Mouse (Mus musculus) yolk sac, embryonic 10.5 days (tissue): ENCODE results near the gene Creld1.

Source experiments
- DNase-seq: peaks from one replicate; pipeline ENCODE4 v3.0.0-alpha.2; 2017; ENCODE audit warnings: low spot score

The Creld1 gene

GRCm38 (mm10) chr6:113483100-113483615 lies at the start of gene Creld1:
TSS of gene Creld1 (plus strand) at chr6:113483297.
- peak; percentile 92 for DNase-seq

DNA sequence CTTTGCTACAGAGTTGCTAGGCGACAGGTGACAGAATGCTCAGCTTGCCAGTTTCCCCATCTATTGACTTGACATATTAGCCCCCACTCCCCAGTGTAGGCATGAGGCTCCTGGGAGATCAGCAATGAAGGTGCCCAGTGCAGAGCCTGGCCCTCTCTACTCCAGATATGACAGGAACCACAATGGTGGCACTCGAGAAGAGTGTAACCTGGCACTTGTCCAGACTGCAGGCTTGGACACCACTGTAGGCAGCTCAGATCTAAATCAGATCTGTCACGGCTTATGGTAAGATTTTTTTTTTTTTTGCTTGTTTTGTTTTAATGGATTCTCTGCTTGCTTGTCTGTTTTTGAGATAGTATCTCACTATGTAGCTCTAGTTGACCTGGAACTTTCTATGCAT lies 49.4 kb upstream of the Creld1 start:
- DNase-seq: no peak

DNA sequence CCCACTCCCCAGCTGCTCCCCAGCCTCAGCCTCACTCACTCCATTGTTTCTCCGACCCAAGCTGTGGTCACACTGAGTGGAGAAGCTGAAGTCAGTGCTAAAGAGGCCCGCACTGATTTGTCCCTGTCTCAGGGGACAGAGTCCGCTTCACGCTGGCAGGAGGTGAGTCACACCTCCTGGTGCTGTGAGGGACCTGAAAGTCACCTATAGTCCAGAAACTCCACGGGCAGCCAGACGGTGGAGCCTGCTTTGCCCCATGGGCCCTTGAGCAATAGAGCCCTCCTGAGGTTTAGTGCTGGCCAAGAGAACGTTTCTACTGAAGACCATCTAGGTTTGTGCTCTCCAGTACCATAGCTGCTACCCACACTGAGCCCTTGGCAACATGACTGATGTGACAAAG lies 48.4 kb upstream of the Creld1 start:
- peak; percentile 63 for DNase-seq

GRCm38 (mm10) chr6:113435664-113436205 lies 47.4 kb upstream of the Creld1 start, which contains the start of gene Cidec:
TSS of gene Cidec (minus strand) at chr6:113435760.
- DNase-seq: no peak

- DNase-seq: no peak
Measured at GRCm38 (mm10) chr6:113437135-113437534, 46.0 kb upstream of the Creld1 start.

DNA sequence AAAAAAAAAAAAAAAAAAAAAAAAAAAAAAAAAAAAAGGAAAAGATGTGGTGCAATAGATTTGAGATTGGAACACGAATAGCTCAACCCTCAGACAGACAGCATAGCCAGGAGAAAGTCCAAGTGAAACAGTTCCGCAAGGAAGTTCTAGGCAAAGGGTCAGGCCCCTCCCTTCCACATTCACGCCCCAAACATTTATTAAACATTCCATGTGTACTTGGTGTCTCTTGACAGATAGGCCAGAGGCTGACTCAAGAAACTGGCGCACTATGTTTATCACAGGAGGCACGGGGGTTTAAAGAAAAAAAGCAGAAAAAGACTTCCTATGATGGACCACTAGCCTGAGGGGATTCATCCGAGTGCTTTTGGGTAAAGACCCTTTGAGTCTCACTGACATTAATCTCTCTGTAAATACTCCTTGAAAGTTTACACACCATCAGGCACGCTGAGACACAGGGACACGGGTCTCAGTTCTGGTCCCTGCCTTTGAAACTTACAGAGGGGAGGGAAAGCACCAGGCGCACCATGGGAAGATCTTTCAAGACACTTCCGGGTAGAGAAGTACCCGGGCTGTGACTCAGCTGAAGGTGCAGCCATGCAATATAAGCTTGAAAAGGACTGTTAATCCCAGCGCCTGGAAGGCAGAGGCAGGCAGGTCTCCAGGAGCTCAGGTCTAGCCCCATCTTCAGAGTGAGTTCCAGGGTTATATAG lies 44.2 kb upstream of the Creld1 start:
- DNase-seq: no peak

DNA sequence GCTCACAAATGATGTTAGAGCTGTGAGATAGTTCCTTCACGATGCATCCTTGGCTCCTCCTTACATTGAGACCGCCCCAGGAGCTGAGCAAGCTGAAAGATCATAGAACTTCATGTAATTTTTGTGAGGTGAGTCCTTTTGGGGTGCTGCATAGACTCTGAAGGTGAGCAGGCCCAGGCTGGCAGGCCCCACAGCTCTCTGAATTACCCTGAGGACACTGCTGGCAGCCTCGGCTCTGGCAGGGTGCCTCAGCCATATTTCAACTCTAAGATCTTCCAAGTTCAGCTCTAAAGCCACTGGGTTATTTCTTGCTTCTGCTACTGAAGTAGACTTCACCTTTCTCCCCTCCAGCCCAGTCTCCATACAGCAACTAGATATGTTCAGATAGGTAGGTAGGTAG lies 42.4 kb upstream of the Creld1 start:
- no peak for DNase-seq

DNA sequence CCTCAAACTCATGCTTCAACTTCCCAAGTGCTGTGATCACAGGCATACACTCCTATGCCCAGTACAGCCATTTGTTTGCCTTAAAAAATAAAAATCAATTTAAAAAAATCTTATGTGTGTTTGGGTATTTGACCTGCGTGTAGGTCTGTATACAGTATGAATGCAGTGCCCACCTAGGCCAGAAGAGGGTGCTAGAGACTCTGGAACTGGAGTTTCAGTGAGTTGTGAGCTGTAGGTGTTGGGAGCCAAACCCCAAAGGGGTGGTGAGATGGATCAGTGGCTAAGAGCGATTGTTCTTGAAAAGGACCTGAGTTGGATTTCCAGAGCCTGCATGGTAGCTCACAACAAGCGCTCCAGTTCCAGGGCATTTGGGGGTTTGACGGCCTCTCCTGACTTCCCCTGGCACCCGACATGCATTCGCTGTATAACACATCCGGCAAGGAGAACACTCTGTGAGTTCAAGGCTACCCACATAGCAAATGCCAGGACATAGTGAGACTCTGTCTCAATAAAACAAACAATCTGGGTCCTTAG lies 41.9 kb upstream of the Creld1 start:
- peak; percentile 53 for DNase-seq

GRCm38 (mm10) chr6:113442087-113442441 lies 41.0 kb upstream of the Creld1 start:
- DNase-seq: no peak

DNA sequence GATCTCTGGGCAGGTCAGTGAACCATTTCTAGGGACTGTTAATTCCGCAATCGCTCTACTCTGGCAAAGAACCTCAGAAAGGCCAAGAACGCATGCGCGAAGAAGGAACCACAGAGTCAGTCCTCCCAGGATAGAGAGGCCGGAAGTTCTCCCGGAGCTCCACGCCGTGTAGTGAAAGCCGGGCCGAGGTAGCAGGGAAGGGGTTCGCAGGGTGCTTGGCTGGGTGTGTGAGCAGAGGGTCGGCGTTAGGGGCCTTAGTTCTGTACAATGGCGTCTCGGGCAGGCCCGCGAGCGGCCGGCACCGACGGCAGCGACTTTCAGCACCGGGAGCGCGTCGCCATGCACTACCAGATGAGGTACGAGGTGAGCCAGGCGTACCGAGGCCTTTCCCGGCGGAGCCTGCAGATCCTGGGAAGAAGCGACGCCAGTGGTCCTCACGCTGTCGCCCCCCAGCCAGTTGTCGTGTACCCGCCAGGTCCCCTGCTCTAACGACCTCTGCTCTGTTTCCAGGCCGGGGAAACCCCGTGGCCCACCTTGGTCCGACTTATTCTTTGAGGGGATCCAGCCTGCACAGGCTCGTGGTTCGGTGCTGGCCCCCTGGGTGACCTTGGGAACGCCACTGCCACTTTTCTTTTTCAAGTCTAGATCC lies 40.5 kb upstream of the Creld1 start, which contains the start of gene Jagn1:
TSS of gene Jagn1 (plus strand) at position 128 of the 649 bp plus-strand sequence.
- DNase-seq: peak; percentile 94

DNA sequence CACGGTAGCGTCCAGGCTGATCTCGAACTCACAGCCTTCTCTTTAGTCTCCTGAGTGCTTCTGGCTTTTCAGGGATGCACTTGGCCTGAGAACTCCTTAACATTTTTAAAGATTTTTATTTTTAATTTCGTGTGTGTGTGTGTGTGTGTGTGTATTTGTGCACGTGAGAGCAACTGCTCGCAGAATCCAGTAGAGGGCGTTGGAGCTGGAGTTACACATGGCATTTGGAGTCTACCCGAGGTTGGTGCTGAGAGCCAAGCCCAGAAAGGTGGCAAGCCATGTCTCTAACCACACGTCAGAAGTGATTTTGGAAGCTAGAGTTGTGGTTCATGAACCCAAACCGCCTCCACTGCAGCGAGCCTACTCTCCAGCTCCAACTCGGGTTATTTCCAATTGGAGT lies 40.0 kb upstream of the Creld1 start:
- DNase-seq: no peak

GRCm38 (mm10) chr6:113444207-113444965 lies 38.7 kb upstream of the Creld1 start:
- no peak for DNase-seq

DNA sequence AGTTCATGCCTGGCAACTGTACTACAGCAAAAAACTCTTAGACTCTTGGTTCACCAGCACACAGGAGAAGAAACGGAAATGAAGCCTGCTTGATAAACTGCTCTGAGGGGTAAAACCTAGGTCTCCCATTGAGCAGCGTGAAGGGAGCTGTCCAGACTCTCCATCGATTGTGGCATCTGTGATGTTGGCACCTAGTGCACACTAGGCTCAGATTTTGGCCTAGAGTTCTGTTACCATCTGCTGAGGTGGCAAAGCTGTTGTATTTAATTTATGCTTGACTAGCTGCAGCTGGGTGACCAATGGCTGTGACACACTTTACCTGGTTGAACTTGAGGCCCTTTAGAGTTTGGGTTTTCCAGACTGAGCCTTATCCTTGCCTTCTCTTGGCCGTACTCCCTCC lies 35.5 kb upstream of the Creld1 start:
- no peak for DNase-seq

- DNase-seq: no peak
Measured at GRCm38 (mm10) chr6:113451839-113452238, 31.3 kb upstream of the Creld1 start.

- no peak for DNase-seq
Measured at GRCm38 (mm10) chr6:113455007-113455406, 28.1 kb upstream of the Creld1 start.

DNA sequence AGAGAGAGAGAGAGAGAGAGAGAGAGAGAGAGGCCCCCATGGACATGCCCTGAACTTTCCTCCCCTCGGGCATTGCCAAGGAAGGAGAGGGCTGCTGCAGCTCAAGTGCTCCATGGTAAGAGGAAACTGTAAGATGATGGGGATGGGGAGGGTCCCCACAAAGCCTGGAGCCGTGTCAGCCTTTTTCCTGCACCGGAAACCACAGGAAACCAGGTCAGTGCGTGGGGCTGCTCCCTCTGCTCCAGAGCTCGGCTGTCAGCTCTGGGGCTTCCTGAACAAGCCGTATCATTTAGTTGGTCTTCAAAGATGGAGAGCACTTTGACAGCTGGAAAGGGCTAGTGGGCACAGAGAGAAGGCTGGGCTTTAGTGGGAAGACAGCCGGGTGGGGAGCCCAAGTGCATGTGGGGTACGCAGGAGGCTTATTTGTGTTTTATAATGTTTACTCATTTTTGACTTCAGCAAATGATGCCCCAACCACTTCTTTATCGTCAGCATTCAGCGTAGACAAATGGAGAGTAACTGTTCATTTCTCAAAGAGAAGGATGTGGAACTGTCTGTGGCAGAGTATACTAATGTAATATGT lies 25.1 kb upstream of the Creld1 start, which contains the start of gene Il17re:
TSS of gene Il17re (plus strand) at position 533 of the 583 bp plus-strand sequence.
- DNase-seq: no peak

DNA sequence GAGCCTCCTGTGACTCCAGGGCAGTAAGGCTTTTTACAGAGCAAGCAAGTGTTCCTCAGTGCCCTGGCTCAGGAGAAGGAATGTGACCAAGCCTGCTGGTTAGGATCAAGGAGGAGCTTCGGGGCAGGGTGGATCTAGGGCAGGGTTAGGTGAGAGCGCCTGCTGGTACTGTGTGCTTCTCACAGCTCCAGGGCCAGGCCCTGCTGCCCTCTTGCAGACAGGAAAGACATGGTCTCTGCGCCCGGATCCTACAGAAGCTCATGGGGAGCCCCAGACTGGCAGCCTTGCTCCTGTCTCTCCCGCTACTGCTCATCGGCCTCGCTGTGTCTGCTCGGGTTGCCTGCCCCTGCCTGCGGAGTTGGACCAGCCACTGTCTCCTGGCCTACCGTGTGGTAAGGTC lies 24.5 kb upstream of the Creld1 start:
- no peak for DNase-seq

DNA sequence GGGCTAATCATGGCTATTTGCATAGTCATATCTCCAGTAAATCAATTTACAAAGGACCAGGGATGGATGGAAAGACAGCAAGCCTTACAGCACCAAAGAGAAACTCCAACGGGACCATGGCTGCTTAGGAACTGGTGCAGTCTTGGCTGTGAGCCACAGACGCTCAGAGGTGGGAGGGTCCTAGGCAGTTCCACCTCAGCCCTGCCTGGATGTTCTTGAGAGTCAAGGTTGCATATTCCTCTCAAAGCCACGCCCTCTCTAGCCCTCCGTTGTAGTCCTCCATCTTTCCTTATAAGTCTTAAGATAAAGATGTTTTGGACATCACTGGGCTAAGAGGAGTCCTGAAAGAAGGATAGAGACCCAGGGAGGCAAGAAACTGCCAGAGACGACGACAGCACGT lies 19.1 kb upstream of the Creld1 start:
- no peak for DNase-seq

- no peak for DNase-seq
Measured at GRCm38 (mm10) chr6:113465602-113466001, 17.5 kb upstream of the Creld1 start.

DNA sequence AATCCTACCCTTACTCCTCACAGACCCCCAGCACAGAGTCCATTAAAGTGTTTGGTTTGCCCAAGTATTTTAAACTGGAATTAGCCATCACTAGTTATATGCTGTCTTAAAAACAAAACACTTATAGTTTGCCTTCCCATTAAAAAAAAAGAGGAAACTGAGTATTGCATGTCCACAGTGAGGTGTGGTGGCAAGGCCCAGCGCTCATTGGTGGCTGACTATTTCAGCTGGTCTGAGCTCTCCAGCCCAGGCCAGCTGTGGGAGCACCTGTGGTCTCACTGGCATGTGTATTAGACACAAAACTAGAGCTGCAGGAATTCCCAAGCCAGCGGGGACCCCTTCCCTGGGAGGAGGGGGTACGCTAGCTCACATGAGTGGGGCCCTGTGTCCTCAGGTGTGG lies 14.6 kb upstream of the Creld1 start:
- no peak for DNase-seq

GRCm38 (mm10) chr6:113469021-113469420 lies 14.1 kb upstream of the Creld1 start:
- DNase-seq: peak; percentile 60

- DNase-seq: peak; percentile 67
Measured at GRCm38 (mm10) chr6:113469432-113469831, 13.7 kb upstream of the Creld1 start.
